Mouse (Mus musculus) hindbrain, embryonic 13.5 days (tissue): ENCODE data around the gene Fam57b. TPM values are rescaled to one million over a fixed set of nuclear protein-coding genes. Genes with fewer than 3 reads are reported as not detected.
A peak's percentile ranks its signal among the peaks of the same experiment; 100 is the strongest.

Experiments used
- ATAC-seq: fragments of 200-750 bp; cut with Nextera tagmentation; 2 replicates; pipeline ENCODE4 v1.8.0; 2017; ENCODE audit warnings: moderate TSS enrichment; ENCODE audit not compliant: low FRiP score
- H3K27ac ChIP-seq: fragments of 300-500 bp; sonication (generic); 2 replicates; pipeline ENCODE4 v1.5.1; 2015; ENCODE audit warnings: inconsistent platforms, mild to moderate bottlenecking, moderate library complexity
- H3K27me3 ChIP-seq: fragments of 300-500 bp; sonication (generic); 2 replicates; pipeline ENCODE4 v1.6.1; 2015; ENCODE audit warnings: mild to moderate bottlenecking, inconsistent platforms
- H3K36me3 ChIP-seq: fragments of 300-500 bp; sonication (generic); 2 replicates; pipeline ENCODE4 v1.6.1; 2015; ENCODE audit warnings: mild to moderate bottlenecking, inconsistent platforms
- H3K4me1 ChIP-seq: fragments of 300-500 bp; sonication (generic); replicated peaks from 2 replicates; pipeline ENCODE4 v1.6.1; 2015; ENCODE audit warnings: inconsistent platforms
- H3K4me2 ChIP-seq: fragments of 300-500 bp; sonication (generic); 2 replicates; pipeline ENCODE4 v1.6.1; 2015; ENCODE audit warnings: inconsistent platforms, mild to moderate bottlenecking, moderate library complexity
- H3K4me3 ChIP-seq: fragments of 300-500 bp; sonication (generic); 2 replicates; pipeline ENCODE4 v1.5.1; 2015; ENCODE audit warnings: mild to moderate bottlenecking, inconsistent platforms
- H3K9ac ChIP-seq: fragments of 300-500 bp; sonication (generic); 2 replicates; pipeline ENCODE4 v1.6.1; 2015; ENCODE audit warnings: mild to moderate bottlenecking, inconsistent platforms
- H3K9me3 ChIP-seq: fragments of 300-500 bp; sonication (generic); 2 replicates; pipeline ENCODE4 v1.6.1; 2016; ENCODE audit warnings: inconsistent platforms
- WGBS: fragments of 180-500 bp; shearing (Covaris S2); methylation state at CpG from one replicate; pipeline ENCODE4 v1.1.7; 2015; 5-methylcytosine and 5-hydroxymethylcytosine counted together
- polyA plus RNA-seq: library from polyadenylated mRNA; unstranded; fragments of >200 nt; fragmentation: Nextera tagmentation; extraction: Ambion mirVana; gene quantifications from 2 replicates; pipeline ENCODE4 v1.2.1, GENCODE M21; 2015

Fam57b gene
- polyA plus RNA-seq, 1 experiment from 2014 or later = 52.1 TPM

DNA sequence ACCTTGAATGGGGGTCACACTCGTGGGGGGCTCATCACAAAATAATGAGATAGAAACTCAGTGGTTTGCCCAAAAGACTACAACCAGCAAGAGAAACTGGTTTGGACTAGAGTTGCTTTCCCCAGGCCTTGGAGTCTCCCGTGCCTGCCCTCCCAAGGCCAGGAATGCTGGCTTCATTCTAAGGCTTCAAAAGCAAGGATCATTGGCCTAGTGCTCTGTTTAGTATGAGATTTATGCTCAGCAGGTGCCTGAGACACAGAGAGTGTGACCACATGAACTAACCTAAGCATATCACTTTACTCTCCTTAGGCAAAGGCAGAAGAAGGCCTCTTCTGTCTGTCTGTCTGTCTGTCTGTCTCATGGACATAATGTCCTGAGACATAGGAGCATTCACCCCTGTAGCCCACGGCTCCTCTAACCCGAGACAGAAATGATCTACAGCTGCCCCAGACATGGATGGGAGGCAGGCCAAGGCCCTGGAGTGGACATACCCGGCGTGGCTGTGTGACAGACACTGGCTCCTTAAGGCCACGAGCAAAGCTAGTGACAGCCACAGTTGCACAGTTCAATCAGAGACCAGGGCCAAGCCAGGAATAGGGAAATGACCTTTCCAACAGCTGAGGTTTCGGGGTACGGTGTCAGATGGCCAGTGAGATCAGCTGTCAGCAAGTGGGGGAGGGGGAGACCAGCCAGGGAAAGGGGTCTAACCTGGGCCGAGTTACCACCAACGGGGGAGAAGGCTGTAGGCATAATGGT, 4.8 kb downstream of the Fam57b start:
- Histone ChIP-seq H3K9me3 (no peaks in the 10 kb centered on the region), H3K27ac (no peak overlapping the region), H3K4me2 (no peak overlapping the region), H3K4me1 (peaks cover 27% of the 10 kb centered on the region), H3K36me3 (peaks cover 10% of the 10 kb centered on the region), H3K4me3 (no peak overlapping the region), H3K27me3 (no peaks in the 10 kb centered on the region), H3K9ac (no peak overlapping the region; the same call in 1 of the 2 replicates)
- ATAC-seq = no peak
- WGBS = 89% methylated on average over 11 of the region's 11 CpGs

DNA sequence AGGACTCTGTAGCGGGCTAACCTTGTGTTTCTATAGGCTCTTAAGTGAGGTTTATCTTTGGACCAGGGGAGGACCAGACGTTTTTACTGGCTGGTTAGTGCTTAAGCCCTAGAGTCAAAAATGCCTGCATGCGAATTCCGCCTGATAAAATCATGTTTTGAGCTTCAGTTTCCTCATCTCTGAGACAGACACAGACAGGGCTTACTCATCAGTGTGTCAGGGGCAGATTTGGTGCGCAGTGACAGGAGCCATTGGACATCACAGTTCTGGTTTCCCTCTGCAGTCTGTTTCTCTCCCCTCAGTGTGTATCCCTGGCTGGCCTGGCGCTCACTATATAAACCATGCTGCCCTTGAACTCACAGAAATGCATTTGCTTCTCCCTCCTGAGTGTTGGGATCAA, 5.7 kb downstream of the Fam57b start:
- Histone ChIP-seq H3K27me3 (no peaks in the 10 kb centered on the region), H3K36me3 (peaks cover 8% of the 10 kb centered on the region)
- 94% methylated on average over 6 of the region's 6 CpGs for WGBS

DNA sequence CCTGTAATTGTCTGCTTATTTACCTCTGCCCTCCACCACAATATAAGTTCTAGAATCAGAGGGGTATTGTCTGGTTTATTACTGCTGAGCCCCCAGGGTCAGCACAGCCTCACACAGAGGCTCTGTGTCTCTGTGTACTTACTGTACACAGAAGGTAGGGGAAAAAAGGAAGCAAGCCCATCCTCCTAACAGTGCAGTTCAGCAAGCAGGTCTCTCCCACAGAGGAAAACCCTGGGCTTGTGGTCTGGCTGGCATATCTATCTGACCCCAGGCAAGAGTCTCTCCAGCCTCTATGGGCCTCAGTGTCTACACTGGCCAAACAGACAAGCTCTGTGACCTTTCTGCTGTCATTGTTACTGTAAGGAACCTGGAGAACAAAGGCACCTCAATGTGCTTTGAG, 6.3 kb downstream of the Fam57b start:
- Histone ChIP-seq H3K9ac (peak overlapping the region; percentile 13; the same call in 1 of the 2 replicates), H3K36me3 (peaks cover 8% of the 10 kb centered on the region)

More for the DNA sequence above, 5.7 kb downstream of the Fam57b start:
- Histone ChIP-seq H3K9ac (no peak overlapping the region), H3K4me2 (no peak overlapping the region), H3K27ac (no peak overlapping the region), H3K4me3 (no peak overlapping the region), H3K9me3 (no peaks in the 10 kb centered on the region), H3K4me1 (peaks cover 27% of the 10 kb centered on the region)
- no peak for ATAC-seq

DNA sequence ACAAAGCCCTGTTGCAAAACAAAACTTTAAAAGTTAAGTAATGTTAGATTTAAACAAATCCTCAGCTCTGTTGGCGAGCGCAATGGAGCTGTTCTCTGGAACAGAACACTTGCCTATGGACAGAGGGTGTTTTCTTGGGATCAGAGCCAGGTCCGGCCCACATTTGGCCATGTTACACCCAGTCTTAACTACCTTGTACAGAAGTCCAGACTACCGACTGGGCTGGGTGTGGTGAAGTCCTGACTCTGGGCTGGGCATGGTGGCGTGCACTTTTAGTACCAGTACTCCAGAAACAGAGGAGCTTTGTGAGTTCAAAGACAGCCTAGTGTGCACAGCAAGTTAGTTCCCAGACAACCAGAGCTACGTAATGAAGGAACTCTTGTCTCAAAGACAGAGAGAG, 9.5 kb downstream of the Fam57b start:
- Histone ChIP-seq H3K27ac (no peak overlapping the region), H3K4me2 (no peak overlapping the region), H3K9me3 (no peaks in the 10 kb centered on the region), H3K27me3 (no peaks in the 10 kb centered on the region), H3K36me3 (peaks cover 8% of the 10 kb centered on the region), H3K4me3 (no peak overlapping the region), H3K9ac (no peak overlapping the region), H3K4me1 (peaks cover 23% of the 10 kb centered on the region)
- no peak for ATAC-seq
- WGBS = 88% methylated on average over 6 of the region's 6 CpGs

More for the DNA sequence above, 6.3 kb downstream of the Fam57b start:
- ATAC-seq = no peak
- H3K4me1 ChIP-seq = peaks cover 30% of the 10 kb centered on the region
- H3K4me2 ChIP-seq = no peak overlapping the region
- H3K4me3 ChIP-seq = no peak overlapping the region
- H3K27me3 ChIP-seq = no peaks in the 10 kb centered on the region
- H3K27ac ChIP-seq = no peak overlapping the region
- H3K9me3 ChIP-seq = no peaks in the 10 kb centered on the region

DNA sequence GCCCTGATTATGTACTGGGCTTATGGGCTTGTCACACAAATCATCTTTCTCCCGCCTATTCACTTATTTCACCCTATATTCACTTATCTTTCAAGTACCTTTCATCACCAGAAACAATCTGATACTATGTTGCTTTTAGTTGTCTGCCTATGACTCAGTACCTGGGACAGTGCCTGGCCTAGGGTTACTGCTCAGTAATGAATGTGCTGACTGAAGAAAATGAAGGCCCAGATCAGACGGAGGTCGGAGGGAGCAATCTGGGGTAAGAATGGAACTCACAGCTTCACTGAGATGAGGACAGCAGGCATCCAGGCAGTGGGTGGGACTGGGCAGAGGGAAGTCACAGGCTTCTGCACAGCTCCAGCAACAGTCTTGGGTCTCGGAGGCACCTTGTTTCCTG, 9.9 kb downstream of the Fam57b start:
- Histone ChIP-seq H3K4me1 (peaks cover 23% of the 10 kb centered on the region), H3K27me3 (no peaks in the 10 kb centered on the region), H3K4me3 (no peak overlapping the region), H3K4me2 (peak overlapping the region; percentile 89), H3K9me3 (no peaks in the 10 kb centered on the region), H3K9ac (peak overlapping the region; percentile 85), H3K36me3 (peaks cover 8% of the 10 kb centered on the region), H3K27ac (no peak overlapping the region)
- ATAC-seq = no peak
- 73% methylated on average over 4 of the region's 4 CpGs for WGBS

DNA sequence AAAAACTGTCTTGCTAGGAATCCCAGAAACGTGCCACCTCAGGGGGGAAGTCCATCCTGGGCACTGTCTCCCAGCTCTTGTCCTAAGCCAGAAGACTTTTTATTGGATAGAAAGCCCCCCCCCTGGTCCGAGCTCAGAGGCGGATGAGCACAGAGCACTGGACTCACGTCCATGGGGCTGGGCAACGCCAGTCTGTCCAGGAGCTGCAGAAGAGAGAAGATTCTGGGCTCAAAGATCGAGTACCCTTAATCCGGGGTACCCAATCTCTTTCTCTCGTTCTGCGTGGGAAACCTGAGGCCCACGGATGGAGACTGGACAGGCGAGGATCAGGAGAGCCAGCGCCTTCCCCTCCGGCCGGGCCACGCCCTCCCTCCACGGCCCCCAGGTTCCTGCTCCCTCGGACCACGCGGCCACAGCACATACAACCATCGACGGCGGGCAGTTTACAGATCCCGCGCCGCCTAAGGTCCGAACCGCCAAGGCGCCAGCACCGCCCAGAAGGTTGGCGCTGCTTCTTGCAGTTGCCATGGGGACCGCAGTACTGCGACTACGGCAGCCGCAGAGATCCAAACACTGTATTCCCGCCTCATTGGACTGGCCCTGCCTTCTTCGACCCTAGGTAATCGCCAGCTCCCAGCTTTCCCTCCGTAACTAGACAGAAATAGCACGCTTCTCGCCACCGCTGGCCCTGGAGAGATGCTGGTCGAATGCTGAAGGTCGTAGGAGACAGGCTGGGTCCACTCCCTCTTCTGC, 11.4 kb downstream of the Fam57b start:
- Histone ChIP-seq H3K9ac (peak overlapping the region; percentile 85), H3K9me3 (no peaks in the 10 kb centered on the region), H3K4me3 (peak overlapping the region; percentile 79), H3K4me1 (peaks cover 23% of the 10 kb centered on the region), H3K36me3 (peaks cover 3% of the 10 kb centered on the region), H3K4me2 (peak overlapping the region; percentile 89), H3K27me3 (0 out of 2 replicates have a peak, but pooled peaks cover 5% of the 10 kb centered on the region), H3K27ac (peak overlapping the region; percentile 76)
- ATAC-seq = peak; percentile 89
- WGBS = 1% methylated on average over 42 of the region's 43 CpGs

DNA sequence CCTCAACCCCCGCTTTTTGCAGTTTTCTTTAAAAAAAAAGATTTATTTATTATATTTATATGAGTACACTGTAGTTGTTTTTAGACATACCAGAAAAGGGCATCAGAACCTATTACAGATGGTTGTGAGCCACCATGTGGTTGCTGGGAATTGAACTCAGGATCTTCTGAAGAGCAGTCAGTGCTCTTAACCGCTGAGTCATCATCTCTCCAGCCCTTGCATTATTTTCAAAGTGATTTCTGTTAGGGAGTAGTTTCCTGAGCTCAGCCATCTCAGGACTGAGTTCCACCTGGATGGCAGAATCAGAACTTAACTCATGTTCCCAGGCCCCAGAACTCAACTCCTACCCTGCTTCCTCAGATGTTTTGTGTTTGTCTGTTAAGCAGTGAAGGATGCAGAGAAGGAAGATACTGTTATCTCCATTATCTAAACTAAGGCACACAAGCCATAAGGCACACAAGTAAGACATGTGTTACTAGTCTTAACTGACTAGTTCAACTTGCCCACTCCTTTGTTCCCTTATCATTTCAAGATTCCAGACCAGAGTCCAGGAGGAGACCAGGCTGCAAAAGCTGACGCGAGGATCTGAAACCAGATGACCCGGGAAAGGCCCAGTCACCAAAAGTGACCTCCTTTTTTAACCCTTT, 12.4 kb downstream of the Fam57b start:
- no peak for ATAC-seq
- peak overlapping the region; percentile 89 for H3K4me2 ChIP-seq
- 0 out of 2 replicates have a peak, but pooled peaks cover 5% of the 10 kb centered on the region for H3K27me3 ChIP-seq
- H3K36me3 ChIP-seq = no peaks in the 10 kb centered on the region
- H3K9ac ChIP-seq = no peak overlapping the region
- no peak overlapping the region for H3K4me3 ChIP-seq
- H3K9me3 ChIP-seq = no peaks in the 10 kb centered on the region
- peak overlapping the region; percentile 76; the same call in 1 of the 2 replicates for H3K27ac ChIP-seq
- 64% methylated on average over 5 of the region's 5 CpGs for WGBS
- peaks cover 23% of the 10 kb centered on the region for H3K4me1 ChIP-seq

DNA sequence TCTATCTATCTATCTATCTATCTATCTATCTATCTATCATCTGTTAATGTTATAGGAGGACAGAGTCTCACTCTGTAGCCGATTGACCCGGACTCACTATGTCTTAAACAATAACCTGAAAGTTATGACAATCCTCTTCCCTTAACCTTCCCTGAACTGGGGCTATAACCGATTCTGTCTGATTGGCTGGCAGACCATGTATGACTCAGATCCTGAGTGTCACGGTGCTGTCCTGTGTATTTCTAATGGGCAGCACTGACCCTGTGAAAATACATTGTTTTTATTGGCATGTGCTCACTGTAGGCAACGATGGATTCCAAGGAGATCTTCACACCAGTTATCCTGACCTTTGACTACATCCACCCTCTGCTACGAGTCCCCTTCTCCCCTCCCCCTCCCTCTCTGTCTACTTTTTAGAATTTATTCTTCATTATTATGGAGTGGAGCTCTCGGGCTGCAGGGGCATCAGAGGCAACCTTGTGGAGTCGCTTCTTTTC, 18.3 kb downstream of the Fam57b start:
- H3K4me2 ChIP-seq = no peak overlapping the region
- no peak for ATAC-seq
- no peak overlapping the region for H3K9ac ChIP-seq
- 49% methylated on average over 8 of the region's 8 CpGs for WGBS
- no peaks in the 10 kb centered on the region for H3K36me3 ChIP-seq
- H3K9me3 ChIP-seq = no peaks in the 10 kb centered on the region
- no peak overlapping the region for H3K4me3 ChIP-seq
- no peaks in the 10 kb centered on the region for H3K4me1 ChIP-seq
- no peak overlapping the region for H3K27ac ChIP-seq
- H3K27me3 ChIP-seq = 0 out of 2 replicates have a peak, but pooled peaks cover 5% of the 10 kb centered on the region

DNA sequence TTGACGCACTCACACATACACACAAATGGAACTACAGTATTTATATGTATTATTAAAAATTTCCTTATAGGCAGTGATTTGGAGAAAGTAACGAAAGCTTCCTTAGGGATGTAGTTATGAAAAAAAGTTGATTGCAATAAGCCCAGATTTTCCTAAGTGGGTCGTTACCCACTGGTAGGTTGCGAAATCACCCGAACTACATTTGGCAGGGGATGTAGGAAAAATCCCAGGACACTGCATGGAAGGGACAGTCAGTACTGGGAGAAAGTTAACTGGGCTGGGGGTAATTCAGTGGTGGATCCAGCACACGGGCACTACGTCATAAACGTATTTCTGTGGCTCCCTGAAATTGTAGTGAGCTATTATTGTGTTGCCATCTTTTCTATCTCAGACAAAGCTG, 19.0 kb downstream of the Fam57b start:
- Histone ChIP-seq H3K9ac (no peak overlapping the region), H3K27me3 (0 out of 2 replicates have a peak, but pooled peaks cover 5% of the 10 kb centered on the region), H3K4me2 (no peak overlapping the region), H3K27ac (no peak overlapping the region), H3K36me3 (no peaks in the 10 kb centered on the region), H3K4me3 (no peak overlapping the region), H3K9me3 (no peaks in the 10 kb centered on the region), H3K4me1 (no peaks in the 10 kb centered on the region)
- no peak for ATAC-seq
- WGBS = 88% methylated on average over 8 of the region's 8 CpGs

DNA sequence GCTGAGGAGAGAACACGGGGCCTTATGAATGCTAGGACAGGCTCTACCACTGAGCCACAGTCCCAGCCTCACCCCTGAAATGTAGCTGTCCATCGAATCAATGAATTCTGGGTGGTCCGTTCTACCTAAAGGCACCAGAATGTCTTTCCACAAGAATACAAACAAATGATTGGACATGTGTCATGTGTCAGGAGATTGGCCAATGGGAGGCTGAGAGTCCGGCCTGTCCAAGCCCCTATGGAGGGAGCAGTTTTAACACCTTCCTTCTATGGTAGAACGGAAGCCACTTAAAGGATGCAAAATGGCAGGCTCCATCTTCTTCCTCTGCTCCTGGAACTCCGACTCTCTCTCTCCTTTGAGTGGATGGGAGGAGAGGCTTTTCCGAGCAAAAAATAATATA, 20.1 kb downstream of the Fam57b start:
- no peaks in the 10 kb centered on the region for H3K36me3 ChIP-seq

DNA sequence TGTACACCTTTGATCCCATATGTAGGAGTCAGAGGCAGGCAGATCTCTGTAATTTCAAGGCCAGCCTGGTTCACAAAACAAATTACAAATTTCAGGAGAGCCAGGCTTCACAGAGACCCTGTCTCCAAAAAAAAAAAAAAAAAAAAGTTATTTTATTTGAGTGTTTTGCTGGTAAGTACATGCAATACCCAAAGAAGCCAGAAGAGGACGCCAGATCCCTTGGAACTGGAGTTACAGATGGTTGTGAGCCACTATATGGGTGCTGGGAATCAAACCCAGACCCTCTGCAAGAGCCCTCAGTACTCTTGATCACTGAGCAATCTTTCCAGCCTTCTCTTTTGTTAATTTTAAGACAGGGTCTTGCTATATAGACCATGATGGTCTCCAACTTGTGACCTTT, 21.4 kb downstream of the Fam57b start:
- Histone ChIP-seq H3K27me3 (no peaks in the 10 kb centered on the region), H3K9me3 (no peaks in the 10 kb centered on the region), H3K4me1 (peaks cover 17% of the 10 kb centered on the region), H3K4me3 (no peak overlapping the region), H3K4me2 (no peak overlapping the region), H3K27ac (no peak overlapping the region), H3K9ac (no peak overlapping the region), H3K36me3 (no peaks in the 10 kb centered on the region)
- 52% methylated on average over 1 of the region's 1 CpGs for WGBS
- no peak for ATAC-seq

More for the DNA sequence above, 20.1 kb downstream of the Fam57b start:
- Histone ChIP-seq H3K27me3 (0 out of 2 replicates have a peak, but pooled peaks cover 5% of the 10 kb centered on the region), H3K27ac (no peak overlapping the region), H3K4me1 (peaks cover 10% of the 10 kb centered on the region), H3K9ac (no peak overlapping the region), H3K9me3 (no peaks in the 10 kb centered on the region), H3K4me2 (no peak overlapping the region), H3K4me3 (no peak overlapping the region)
- WGBS = 90% methylated on average over 7 of the region's 7 CpGs
- no peak for ATAC-seq
